Mouse (Mus musculus) heart, embryonic 16.5 days (tissue): ENCODE data around the gene Rcn3. TPM values are rescaled to one million over a fixed set of nuclear protein-coding genes. Genes with fewer than 3 reads are reported as not detected.
A peak's percentile ranks its signal among the peaks of the same experiment; 100 is the strongest.

Experiments used
- ATAC-seq: fragments of 200-750 bp; cut with Nextera tagmentation; replicated peaks from 2 replicates; pipeline ENCODE4 v1.8.0; 2017; ENCODE audit warnings: moderate number of reproducible peaks; ENCODE audit not compliant: insufficient read depth, low FRiP score; ENCODE audit errors: extremely low read depth
- H3K27ac ChIP-seq: fragments of 300-500 bp; sonication (generic); 2 replicates; pipeline ENCODE4 v1.5.1; 2014; ENCODE audit warnings: mild to moderate bottlenecking, low read length, control low read depth, moderate library complexity
- H3K27me3 ChIP-seq: fragments of 300-500 bp; sonication (generic); 2 replicates; pipeline ENCODE4 v1.6.1; 2014; ENCODE audit warnings: low read length, mixed read lengths; ENCODE audit not compliant: control insufficient read depth, insufficient read depth
- H3K36me3 ChIP-seq: fragments of 300-500 bp; sonication (generic); 2 replicates; pipeline ENCODE4 v1.6.1; 2014; ENCODE audit not compliant: control insufficient read depth, insufficient read depth
- H3K4me1 ChIP-seq: fragments of 300-500 bp; sonication (generic); 2 replicates; pipeline ENCODE4 v1.6.1; 2014; ENCODE audit warnings: low read length, mixed read lengths; ENCODE audit not compliant: control insufficient read depth, insufficient read depth
- H3K4me2 ChIP-seq: fragments of 300-500 bp; sonication (generic); 2 replicates; pipeline ENCODE4 v1.6.1; 2014; ENCODE audit warnings: low read depth, mild to moderate bottlenecking, control low read depth, low read length
- H3K4me3 ChIP-seq: fragments of 300-500 bp; sonication (generic); 2 replicates; pipeline ENCODE4 v1.5.1; 2014; ENCODE audit warnings: mild to moderate bottlenecking, control low read depth, low read length
- H3K9ac ChIP-seq: fragments of 300-500 bp; sonication (generic); 2 replicates; pipeline ENCODE4 v1.6.1; 2014; ENCODE audit warnings: low read length, control low read depth
- H3K9me3 ChIP-seq: fragments of 300-500 bp; sonication (generic); replicated peaks from 2 replicates; pipeline ENCODE4 v1.6.1; 2016; ENCODE audit warnings: low read length; ENCODE audit not compliant: control insufficient read depth
- WGBS: fragments of 180-500 bp; shearing (Covaris S2); extraction: QIAGEN DNeasy Blood & Tissue Kit; methylation state at CpG from one replicate; pipeline ENCODE4 v1.1.7; 2014; 5-methylcytosine and 5-hydroxymethylcytosine counted together
- polyA plus RNA-seq: library from polyadenylated mRNA; unstranded; fragments of >200 nt; fragmentation: Nextera tagmentation; extraction: Ambion mirVana; gene quantifications from 2 replicates; pipeline ENCODE4 v1.2.1, GENCODE M21; 2015

The Rcn3 gene
- polyA plus RNA-seq: 207 and 214 TPM in 2 replicates

DNA sequence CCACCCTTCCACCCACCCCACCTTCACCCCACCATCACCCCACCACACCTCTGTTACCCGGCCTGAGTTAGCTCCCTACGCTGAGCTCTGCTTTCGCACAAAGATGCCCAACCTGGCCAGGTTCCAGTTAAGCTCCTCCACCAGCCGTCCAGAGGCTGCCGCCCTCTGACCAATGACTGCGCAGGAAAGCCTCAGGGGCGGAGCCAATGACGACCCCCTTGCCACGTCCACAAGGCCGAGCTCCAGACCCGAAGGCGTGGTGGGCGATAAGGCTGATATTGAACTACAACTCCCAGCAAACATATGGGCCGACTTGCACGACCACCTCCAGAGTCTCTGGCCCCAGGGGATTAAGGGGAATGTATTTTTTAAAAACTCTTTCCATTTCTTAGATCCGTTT lies at the start of gene Rcn3:
Rcn3 (minus strand) TSS at position 174 of the 400 bp plus-strand sequence.
- H3K9ac ChIP-seq: peak within 1 kb of the TSS; percentile 71
- peaks cover 15% of the 10 kb centered on the region for H3K4me1 ChIP-seq
- no peaks in the 10 kb centered on the region for H3K9me3 ChIP-seq
- peak within 1 kb of the TSS; percentile 59 for H3K4me3 ChIP-seq
- peak; percentile 90 for ATAC-seq
- H3K36me3 ChIP-seq: peaks cover 6% of the 10 kb centered on the region; the same call in 1 of the 2 replicates
- WGBS: under 1% methylated on average over 16 of the region's 16 CpGs
- no peaks in the 10 kb centered on the region for H3K27me3 ChIP-seq
- H3K27ac ChIP-seq: peak within 1 kb of the TSS; percentile 83
- H3K4me2 ChIP-seq: peak within 1 kb of the TSS; percentile 76

DNA sequence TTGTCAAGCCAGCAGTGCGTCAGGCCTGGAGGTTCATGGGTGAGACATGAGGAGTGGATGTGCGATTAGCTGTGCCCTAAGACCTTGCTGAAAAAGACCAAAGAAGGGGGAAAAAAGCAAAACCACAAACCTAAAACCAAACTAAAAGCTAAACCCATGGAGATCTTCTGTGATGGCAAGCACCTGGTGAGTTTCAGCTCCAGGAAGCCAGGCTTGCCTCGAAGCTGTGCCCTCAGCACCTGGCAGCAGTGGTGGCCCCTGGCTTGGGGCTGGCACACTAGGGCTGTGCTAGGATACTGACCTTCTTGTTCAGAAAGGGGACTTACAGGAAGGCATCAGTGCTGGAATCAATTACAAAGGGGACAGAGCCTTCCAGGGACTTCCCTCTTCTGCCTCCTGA lies 49.3 kb upstream of the Rcn3 start:
- H3K9me3 ChIP-seq: no peaks in the 10 kb centered on the region
- peaks cover 7% of the 10 kb centered on the region; the same call in 1 of the 2 replicates for H3K4me1 ChIP-seq
- no peak overlapping the region for H3K27ac ChIP-seq
- no peak overlapping the region for H3K9ac ChIP-seq
- H3K27me3 ChIP-seq: no peaks in the 10 kb centered on the region
- no peak overlapping the region for H3K4me3 ChIP-seq
- no peaks in the 10 kb centered on the region for H3K36me3 ChIP-seq
- no peak overlapping the region for H3K4me2 ChIP-seq
- WGBS: 81% methylated on average over 3 of the region's 3 CpGs
- no peak for ATAC-seq

DNA sequence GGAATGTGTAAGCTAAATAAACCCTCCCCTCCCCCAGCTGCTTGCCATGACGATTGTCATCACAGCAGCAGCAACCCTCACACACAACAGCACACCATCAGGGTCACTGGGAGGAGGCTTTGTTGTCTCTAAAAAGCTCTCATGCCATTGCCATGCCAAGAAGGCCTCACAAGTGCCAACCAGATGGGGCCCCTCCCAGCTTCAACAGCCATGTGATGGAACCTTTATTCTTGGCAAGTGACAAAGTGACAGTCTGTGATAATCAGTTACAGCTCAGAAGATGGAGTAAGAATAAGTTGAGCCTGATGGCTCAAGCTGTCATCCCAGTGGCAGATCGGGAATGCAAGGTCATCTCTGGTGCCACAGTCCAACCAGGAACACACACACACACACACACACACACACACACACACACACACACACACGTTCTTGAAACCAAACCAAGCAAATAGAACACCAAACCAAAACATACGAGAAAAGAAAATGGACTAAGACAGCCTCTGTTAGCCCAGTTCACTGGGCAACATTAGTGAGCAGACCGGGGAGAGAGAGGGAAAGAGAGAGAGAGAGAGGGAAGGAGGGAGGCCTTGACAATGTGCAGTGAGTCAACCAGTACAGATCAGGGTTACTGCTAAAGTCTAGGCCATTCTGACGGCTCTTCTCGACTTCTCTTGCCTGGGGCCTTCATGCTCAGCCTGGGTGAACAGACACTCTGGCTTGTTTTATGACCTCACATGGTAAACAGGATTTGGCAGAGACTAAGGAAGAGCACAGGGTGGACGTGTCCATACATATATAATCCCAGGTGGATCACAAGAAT lies 48.1 kb upstream of the Rcn3 start:
- Histone ChIP-seq H3K4me1 (peaks cover 10% of the 10 kb centered on the region; the same call in 1 of the 2 replicates), H3K27ac (no peak overlapping the region), H3K9me3 (no peaks in the 10 kb centered on the region), H3K4me3 (no peak overlapping the region), H3K36me3 (no peaks in the 10 kb centered on the region), H3K27me3 (no peaks in the 10 kb centered on the region), H3K4me2 (no peak overlapping the region), H3K9ac (no peak overlapping the region)
- 64% methylated on average over 8 of the region's 8 CpGs for WGBS
- no peak for ATAC-seq

DNA sequence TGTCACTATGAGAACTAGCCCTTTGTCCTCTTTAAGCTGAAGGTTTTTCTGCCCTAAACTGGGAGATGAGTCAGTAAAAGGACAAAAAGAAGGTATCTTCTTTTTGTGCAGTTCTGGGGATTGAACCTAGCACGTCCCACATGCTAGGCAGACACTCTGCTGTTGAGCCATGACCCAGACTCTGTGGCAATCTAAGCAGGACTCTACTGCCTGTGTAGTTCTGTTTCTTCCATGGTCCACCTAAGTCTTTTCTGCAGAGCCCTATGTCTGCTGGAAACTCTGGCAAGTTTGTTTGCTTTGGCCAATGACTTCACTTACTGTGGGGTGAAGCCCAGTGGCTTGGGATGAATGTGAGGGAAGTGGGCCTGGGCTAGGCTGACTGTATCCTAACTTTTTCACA lies 46.4 kb upstream of the Rcn3 start:
- ATAC-seq: no peak
- H3K4me3 ChIP-seq: no peak overlapping the region
- no peaks in the 10 kb centered on the region for H3K9me3 ChIP-seq
- 82% methylated on average over 1 of the region's 1 CpGs for WGBS
- H3K27me3 ChIP-seq: no peaks in the 10 kb centered on the region
- H3K9ac ChIP-seq: no peak overlapping the region
- H3K27ac ChIP-seq: no peak overlapping the region
- no peak overlapping the region for H3K4me2 ChIP-seq
- H3K4me1 ChIP-seq: peaks cover 14% of the 10 kb centered on the region; the same call in 1 of the 2 replicates
- H3K36me3 ChIP-seq: no peaks in the 10 kb centered on the region

DNA sequence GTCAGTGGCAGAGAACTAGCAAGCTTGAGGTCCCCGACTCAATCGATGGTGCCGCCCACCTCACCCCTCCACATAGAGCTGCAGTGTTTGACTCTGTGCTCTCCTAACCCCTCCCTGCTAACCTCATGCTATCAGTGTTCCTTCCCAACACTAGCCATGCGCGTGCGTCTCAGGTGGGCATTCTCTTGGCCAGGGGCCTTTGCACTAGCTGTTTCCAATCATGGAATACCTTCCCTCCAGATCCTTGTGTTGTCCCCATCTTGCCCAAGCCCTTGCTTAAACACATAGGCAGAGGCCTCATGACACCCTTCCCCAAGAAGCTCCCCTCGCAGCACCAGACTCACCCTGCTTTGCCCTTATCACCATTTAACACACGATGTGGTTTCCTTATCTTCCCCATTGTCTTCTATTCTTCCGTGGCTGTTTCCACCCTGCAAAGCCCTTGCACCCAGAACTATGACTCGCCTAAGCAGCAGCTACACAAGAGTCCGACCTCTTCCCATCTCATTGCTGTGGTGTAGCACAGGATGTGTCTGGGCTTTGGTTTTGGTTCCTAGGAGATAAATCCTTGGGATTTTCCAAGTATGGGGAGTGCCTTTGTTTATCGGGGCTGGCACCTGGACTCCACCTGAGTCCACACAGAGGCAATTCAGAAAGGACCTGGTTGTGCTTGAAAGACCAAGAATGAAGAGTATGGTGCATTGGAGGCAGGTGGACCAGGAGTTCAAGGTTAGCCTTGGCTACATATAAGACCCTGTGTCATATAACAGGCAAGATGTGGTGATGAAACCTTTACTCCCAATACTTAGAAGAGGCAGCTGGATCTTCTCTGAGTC lies 45.4 kb upstream of the Rcn3 start:
- no peak for ATAC-seq
- WGBS: 61% methylated on average over 12 of the region's 12 CpGs
- H3K4me3 ChIP-seq: no peak overlapping the region
- H3K4me1 ChIP-seq: peaks cover 14% of the 10 kb centered on the region; the same call in 1 of the 2 replicates
- H3K27ac ChIP-seq: no peak overlapping the region
- H3K9me3 ChIP-seq: no peaks in the 10 kb centered on the region
- no peak overlapping the region for H3K4me2 ChIP-seq
- H3K36me3 ChIP-seq: no peaks in the 10 kb centered on the region
- no peak overlapping the region for H3K9ac ChIP-seq
- no peaks in the 10 kb centered on the region for H3K27me3 ChIP-seq

DNA sequence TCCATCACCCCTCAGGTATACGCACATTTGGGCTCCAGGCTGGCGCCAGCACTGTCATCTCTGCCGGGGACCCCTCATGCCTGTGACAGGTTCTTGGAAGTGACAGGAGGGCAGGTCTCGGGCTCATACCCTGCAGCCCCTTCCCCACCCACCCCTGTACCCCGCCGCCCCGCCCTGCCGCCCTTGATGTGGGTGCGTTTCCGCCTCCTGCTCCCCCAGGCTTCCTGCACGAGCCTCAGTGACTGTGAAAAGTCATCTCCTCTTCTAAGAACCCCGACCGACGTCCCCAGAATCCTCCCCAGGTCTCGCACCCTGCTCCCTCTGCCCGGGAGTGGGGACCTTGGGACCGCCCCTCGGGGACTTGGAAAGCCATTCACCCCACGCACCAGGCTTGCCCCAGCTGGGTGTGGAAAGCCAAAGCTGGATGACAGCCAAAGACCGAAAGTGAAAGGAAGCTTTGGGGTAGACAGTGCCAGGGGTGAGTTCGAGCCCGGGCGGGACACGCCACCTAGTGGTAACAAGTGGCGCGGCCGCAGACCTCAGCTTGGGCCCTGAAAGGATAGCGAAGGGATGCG lies 44.1 kb upstream of the Rcn3 start, which contains the start of the genes Gm45713 and Flt3l:
Gm45713 (minus strand) TSS at position 239 of the 575 bp plus-strand sequence.
Flt3l (minus strand) TSS at position 440 of the 575 bp plus-strand sequence.
- ATAC-seq: peak; percentile 85
- H3K9me3 ChIP-seq: no peaks in the 10 kb centered on the region
- peak within 1 kb of the TSS; percentile 78 for H3K9ac ChIP-seq
- under 1% methylated on average over 29 of the region's 29 CpGs for WGBS
- H3K27ac ChIP-seq: peak within 1 kb of the TSS; percentile 62
- H3K27me3 ChIP-seq: no peaks in the 10 kb centered on the region
- H3K4me2 ChIP-seq: peak within 1 kb of the TSS; percentile 79
- peak within 1 kb of the TSS; percentile 66 for H3K4me3 ChIP-seq
- no peaks in the 10 kb centered on the region for H3K36me3 ChIP-seq
- H3K4me1 ChIP-seq: peaks cover 14% of the 10 kb centered on the region; the same call in 1 of the 2 replicates

DNA sequence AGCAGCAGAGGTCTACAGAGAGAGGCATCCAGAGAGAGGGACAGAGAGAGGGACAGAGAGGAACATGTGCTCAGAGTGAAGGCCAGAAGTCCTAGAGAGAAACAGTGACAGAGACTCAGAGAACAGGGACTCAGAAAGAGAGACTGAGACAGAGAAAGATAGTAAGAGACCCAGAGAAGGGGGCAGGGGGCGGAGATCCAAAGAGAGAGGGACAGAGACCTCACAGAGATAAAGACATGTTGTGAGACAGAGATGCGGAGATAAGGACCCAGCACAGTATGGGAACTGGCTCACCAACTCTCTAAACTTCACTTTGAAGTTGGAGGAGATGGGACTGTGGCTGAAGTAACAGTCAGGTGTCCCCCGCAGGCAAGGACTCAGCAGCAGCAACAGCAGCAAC lies 43.3 kb upstream of the Rcn3 start:
- no peaks in the 10 kb centered on the region for H3K9me3 ChIP-seq
- peak overlapping the region; percentile 79 for H3K4me2 ChIP-seq
- 59% methylated on average over 3 of the region's 3 CpGs for WGBS
- no peak for ATAC-seq
- H3K36me3 ChIP-seq: no peaks in the 10 kb centered on the region
- no peak overlapping the region; the same call in none of the 2 replicates for H3K9ac ChIP-seq
- no peaks in the 10 kb centered on the region for H3K27me3 ChIP-seq
- no peak overlapping the region for H3K27ac ChIP-seq
- peaks cover 14% of the 10 kb centered on the region; the same call in 1 of the 2 replicates for H3K4me1 ChIP-seq
- H3K4me3 ChIP-seq: peak overlapping the region; percentile 66; the same call in 1 of the 2 replicates

DNA sequence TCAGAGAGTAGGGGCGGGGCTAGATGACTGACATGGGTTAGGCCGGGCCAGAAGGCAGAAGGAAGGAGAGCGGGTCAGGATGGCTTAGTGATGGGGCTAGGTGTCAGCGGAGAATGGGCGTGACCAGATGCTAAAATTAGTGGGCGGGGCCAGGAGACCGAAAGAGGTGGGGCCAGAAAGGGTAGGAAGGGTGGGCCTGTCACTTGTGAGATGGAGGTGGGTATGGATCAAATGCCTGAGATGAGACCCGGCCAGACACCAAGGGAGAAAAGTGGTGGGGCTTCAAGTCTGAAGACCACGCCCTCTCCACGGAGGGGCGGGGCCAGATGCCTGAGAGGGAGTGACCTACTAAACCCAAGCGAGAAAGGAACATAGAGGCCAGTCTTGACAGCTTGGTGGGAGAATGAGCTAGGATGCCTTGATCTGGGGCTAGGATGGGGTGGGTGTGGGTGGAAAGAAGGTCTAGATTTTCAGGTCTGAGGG lies 42.6 kb upstream of the Rcn3 start:
- H3K27me3 ChIP-seq: no peaks in the 10 kb centered on the region
- H3K27ac ChIP-seq: no peak overlapping the region
- no peak overlapping the region for H3K4me3 ChIP-seq
- no peak overlapping the region for H3K4me2 ChIP-seq
- no peaks in the 10 kb centered on the region for H3K36me3 ChIP-seq
- no peaks in the 10 kb centered on the region for H3K9me3 ChIP-seq
- no peak overlapping the region for H3K9ac ChIP-seq
- peaks cover 15% of the 10 kb centered on the region for H3K4me1 ChIP-seq
- 14% methylated on average over 12 of the region's 12 CpGs for WGBS
- ATAC-seq: no peak
